Mouse (Mus musculus): Measurements from ENCODE around the gene Mrpl45.
A peak's percentile ranks its signal among the peaks of the same experiment; 100 is the strongest.
"Not testable (repeated sequence)": the region's sequence is repeated elsewhere in the genome, so short reads cannot be mapped to it uniquely, and the experiment has no call there.

Mrpl45 gene

DNA sequence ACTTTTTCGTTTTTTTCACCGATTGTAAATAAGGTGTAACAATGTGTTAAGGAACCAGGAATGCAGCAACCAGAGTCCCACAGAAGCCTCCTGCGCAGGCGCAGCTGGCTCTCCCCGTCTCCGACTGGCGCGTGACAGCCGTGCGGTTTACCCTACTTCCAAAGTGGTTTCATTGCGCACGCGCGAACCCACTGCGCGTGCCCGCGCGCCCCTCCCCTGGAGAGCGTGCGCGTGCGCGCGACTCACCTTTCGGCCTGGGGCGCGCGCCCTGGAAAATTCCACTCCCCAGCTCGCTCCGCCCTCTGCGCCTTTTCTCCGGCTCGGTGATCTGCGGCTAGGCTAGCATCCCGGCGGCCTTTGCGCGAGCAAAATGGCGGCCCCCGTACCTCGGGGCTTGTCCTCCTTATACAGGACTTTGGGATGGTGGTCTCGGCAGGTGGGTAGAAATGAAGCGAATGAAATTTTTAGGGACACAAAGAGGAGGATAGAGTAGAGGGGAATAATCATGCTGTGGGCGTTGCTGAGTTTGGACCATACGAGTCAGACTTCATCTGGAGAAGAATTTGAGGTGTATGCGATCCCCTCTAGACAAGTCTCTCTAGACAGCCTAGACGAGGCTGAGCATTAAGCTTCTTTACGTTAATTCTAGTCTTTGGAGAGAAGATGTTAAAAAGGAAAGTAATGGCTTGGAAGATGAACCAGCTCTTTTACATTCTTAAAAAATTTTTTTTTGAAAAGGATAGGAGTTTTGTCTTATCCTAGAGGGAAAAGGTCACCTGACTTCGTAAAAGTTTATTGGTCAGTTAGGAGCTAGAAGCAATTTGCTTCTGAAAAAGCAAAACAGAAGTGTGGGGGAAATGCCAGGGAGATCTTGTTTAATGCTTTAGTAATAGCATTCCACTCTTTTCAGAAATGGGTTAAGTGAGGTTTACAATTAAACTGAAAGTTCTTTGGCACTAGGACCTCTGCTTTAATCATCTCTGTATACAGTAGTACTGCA lies at the start of gene Mrpl45:
Mrpl45 (plus strand) TSS at position 213 of the 1,000 bp plus-strand sequence.
- DNase-seq = peak; percentile 99

DNA sequence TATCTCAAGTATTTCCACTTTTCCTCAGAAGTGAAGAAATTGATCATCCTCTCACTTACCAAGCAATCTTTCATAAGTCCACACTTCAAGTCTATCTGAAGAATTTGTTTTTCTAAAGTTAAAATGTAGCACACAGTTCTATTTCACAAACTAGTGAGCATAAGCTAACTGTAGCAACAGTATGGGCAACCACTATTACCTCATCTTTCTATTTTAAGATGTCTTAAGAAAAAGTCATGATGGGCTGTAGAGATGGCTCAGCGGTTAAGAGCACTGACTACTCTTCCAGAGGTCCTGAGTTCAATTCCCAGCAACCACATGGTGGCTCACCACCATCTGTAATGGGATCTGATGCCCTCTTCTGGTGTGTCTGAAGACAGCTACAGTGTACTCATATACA lies 49.0 kb upstream of the Mrpl45 start:
- DNase-seq = not testable (repeated sequence)

DNA sequence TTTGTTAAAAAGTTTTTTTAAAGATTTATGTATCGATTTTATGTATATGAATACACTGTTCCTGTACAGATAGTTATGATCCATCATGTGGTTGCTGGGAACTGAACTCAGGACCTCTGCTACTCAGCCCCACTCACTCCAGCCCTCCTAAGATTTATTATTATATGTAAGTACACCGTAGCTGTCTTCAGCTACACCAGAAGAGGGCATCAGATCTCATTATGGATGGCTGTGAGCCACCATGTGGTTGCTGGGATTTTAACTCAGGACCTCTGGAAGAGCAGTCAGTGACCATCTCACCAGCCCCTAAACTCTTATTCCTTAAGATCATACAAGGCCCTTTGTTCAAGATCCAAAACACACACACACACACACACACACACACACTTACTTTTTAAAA lies 45.5 kb upstream of the Mrpl45 start:
- DNase-seq = not testable (repeated sequence)

DNA sequence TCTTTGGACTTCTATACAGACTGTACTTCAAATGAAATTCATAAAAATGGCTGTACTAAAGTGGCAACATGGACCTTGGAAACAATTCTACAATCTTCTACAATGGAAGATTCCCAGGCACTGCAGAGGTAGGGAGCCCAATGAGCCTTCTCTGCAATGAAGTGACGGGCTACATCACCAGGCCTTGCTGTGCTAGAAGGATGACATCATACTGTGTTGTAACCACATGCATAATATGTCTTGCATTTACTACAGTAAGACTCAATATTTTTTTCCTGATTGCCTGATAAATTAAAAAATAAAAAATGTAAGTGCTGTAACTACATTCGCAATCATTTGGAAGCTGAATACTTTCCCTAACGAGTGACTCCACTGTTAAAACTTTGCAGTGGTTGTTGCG lies 42.7 kb upstream of the Mrpl45 start:
- no peak for DNase-seq

DNA sequence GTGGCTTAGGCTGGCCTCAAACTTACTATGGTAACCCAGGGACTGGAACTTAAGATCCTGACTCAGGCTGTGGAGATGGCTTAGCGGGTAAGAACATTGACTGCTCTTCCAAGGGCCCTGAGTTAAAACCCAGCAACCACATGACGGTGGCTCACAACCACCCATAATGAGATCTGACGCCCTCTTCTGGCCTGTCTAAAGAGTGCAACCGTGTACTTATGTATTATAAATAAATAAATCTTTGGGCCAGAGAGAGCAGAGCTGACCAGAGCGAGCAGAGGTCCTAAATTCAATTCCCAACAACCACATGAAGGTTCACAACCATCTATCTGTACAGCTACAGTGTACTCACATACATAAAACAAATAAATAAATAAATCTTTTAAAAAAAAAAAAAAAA lies 41.9 kb upstream of the Mrpl45 start:
- no peak for DNase-seq

DNA sequence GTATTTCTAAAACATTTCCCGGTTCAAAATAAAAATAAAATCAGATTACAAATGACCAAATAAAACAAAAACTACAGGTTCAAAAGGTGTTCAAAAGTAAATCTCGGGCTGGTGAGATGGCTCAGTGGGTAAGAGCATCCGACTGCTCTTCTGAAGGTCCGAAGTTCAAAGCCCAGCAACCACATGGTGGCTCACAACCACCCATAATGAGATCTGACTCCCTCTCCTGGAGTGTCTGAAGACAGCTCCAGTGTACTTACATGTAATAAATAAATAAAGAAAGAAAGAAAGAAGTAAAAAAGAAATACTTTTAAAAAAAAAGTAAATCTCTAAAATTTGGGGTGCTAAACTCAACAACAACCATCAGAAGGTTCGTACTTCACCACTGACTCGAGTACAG lies 40.6 kb upstream of the Mrpl45 start:
- not testable (repeated sequence) for DNase-seq

DNA sequence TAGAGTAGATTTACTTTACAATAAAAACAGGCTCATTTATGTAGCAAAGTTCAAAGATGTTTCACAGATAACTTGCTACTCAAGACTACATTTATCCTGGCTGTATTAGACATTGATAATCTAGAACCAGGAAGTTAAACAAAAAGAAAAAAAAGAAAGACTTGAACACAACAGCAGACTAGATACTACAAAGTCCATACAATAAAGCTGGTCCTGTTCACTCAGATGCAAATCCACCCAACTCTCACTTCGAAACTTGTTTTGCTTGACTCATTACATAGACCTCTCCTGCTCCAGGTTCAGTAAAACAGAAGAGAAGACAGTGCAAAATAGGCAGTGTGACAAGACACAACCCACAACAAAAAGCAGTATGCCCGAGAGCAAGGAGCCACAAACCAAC lies 40.2 kb upstream of the Mrpl45 start:
- DNase-seq = no peak

DNA sequence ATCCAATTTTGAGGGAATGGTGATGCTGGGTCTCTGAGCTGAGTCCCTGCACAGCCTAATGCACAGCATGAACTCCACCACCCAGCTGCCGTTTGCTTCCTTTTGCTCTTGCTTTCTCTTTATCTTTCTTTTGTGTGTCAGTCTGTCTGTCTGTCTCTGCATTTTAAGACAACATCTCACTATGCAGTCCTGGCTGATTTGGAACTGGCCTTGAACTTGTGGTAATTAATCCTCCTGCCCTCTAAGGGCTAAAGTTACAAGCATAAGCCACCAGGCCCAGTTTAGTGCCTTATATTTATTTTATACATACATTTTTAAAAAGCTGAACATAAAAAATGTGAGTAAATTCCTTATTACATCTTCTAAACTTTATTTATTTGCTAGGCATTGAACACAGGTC lies 39.5 kb upstream of the Mrpl45 start:
- no peak for DNase-seq

DNA sequence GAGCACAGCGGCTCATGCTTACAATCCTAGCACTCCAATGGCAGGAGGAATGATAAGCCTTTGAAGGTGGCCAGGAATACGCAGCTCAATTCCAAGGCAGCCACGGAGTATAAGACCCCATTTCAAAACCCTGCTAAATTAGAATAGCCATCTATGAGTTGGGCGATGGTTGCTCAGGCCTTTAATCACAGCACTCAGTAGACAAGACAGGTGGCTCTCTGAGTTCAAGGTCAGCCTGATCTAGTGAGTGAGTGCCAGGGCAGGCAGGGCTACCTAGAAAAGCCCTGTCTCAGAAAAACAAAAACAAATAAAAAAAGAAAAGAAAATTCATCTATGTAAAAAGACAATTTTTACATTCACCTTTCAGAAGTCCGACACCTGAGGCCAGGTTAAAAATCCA lies 38.4 kb upstream of the Mrpl45 start:
- no peak for DNase-seq

DNA sequence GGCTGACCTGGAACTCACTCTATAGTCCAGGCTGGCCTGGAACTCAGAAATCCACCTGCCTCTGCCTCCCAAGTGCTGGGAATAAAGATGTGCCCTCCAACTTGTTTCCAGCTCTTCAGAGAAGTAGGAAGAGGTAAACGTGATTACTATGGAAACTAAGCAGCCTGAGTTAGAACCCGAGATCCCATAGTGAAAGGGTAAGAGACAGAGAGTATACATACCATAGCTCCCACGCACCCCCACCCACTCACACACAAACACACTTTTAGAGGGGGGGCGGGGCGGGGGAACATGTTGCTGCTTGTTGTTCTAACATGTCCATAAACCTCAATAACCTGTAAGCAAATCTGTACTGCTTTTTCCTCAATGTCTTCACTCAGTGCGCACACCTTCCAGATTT lies 37.1 kb upstream of the Mrpl45 start:
- DNase-seq = no peak

DNA sequence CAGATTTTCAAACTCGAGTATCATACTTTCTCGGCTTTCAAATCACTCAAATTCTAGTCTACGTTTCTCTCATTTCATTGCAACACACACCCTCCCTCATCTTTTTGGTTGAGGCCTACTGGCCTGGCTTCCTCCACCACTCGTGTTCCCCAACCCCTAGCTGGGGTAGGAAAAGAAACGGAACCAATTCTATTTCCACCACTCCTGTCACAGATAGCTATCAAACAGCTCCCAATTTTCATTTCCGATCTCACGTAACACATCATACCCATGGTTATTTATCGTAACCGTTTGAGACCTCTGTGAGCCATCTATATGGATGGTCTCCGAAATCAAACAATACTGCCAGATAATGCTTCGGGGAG lies 36.5 kb upstream of the Mrpl45 start:
- DNase-seq = peak in 1 of 2 experiments; percentile 7

DNA sequence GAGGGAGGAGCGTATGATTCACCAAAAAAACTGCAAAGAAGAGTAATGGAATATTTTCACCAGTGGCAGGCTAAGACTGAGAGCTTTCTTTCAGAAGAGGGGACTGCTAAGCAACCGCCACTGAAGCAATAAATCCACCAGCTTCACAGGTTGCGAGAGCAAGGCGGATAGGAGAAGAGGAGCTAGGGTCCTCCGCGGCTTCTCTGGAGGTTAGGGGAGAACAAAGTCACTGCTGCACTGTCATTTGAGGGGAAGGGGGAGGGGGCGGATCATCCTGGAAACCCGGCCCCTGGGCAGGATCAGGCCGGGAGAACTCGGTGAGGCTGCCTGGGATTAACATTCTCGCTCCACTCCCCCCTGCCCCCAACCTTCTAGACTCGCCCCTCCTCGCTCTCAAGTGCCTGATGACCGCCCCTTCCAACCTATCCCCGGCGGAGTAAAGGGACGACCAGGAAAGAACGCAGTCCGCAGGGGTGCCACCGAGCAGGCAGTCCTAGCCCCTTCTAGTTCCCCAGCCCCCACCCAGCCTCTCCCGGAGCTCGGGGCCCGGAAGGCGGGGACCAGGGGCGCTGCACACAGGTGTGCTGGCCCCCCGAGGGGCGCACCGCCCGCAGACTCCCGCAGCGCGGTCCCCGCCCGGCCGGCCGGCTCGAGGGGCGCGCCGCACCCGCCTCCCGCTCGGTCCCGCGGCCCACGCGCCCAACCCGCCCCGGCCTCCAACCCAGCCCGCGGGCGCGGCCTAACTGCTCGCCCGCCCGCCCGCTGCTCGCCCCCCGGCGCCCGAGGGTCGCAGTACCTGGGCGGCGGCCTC lies 35.9 kb upstream of the Mrpl45 start:
- peak; percentile 69 to 77 for DNase-seq

DNA sequence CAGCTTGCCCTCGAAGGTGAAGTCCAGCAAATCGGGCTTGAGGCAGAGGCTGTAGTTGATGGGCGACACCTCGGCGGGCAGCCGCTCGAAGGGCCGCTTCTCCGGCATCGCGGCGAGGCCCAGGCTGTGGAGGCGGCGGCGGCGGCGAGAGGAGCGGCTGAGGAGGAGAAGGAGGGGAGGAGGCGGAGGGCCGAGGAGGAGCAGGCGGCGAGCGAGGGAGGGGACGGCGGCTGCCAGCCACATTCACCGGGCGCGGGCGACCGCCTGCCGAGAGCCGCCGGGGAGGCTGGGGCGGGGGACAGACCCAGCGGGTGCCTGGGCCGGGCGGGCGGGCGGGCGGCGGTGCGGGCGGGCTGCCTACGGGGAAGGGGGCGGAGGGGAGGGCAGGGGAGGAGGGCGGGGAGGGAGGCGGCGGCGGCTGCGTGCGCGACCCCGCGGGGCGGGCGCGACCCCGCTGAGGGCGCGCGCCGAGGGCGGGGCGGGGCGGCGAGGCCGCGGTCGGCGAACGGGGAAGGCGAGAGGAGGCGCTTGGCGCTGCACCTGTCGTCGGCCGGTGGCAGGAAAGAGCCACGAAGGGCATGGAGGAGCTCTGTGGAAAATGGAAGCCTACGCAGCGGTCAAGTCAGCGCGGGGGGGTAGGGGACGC lies 35.2 kb upstream of the Mrpl45 start, which contains the start of gene Npepps:
Npepps (minus strand) TSS at position 423 of the 646 bp plus-strand sequence.
- DNase-seq = peak; percentile 81 to 87

DNA sequence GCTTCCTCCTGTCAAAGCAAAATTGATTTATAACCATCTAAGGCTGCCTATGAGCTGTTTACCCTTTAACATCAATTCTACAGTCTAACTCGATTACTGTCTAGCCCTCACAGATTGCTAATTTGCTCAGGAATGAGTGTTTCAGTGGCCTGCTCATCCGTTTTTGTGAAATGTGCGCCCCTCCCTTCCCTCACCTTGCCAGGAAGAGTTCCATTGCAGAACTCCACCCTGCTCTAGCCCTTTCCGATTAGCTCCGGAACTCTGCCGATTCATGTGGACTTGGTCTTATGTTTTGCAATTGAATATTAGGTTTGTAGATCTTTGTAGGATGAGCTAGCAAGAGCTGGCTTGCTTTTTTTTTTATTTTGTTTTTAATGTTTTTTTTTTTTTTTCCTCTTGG lies 33.3 kb upstream of the Mrpl45 start:
- DNase-seq = no peak

DNA sequence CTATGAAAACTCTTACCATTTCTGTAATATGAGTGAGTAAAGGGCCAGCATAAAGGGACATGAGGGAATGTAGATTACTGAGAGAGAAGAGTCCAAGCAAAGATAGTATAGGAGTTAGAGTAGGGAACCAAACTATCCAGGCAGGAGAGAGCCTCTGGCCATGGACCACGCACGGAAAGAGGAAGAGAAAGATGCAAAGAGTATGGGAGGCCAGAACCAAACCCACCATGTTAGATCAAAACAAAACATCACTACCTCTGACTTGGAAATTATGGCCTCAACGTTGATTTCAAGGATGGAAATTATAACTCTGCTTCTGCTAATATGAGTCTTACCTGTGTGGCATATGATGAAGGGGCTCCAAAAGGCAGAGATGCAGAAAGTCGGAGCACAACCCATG lies 30.7 kb upstream of the Mrpl45 start:
- no peak for DNase-seq

DNA sequence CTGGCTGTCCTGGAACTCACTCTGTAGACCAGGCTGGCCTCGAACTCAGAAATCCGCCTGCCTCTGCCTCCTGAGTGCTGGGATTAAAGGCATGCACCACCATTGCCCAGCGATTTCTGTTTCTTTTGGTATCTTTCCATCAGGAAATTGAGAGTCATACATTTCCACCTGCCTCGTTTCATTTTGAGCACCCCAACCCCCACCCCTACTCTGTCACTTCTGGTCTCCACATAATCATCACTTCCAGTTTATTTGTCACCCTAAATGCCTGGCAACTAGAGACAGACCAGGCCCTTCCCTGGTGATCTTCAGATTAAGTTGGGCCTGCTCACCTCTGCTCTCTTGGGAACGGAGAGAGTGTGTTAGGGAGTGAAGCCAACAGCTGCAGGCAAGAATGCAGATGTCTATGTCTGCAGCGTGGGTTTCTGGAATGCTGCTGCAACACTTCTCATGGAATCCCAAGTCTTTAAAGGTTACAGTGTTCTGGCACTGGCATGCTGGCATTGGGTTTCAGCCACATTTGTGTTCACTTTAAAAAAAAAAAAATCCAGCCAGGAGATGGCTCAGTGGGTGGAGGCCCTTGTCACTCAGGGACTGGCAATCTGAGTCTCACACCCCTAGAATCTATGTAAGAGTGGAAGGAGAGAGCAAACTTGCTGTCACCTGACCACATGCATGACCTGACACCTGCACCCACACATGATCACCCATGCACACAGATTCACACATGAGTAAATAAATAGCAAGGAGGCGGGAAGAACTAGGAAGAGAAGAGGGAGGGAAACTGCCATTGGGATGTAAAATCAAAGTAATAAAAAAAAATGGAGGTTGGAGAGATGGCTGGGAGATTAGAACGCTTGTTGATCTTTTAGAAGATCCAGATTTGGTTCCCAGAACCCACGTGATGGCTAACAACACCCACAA lies 29.4 kb upstream of the Mrpl45 start:
- no peak for DNase-seq

DNA sequence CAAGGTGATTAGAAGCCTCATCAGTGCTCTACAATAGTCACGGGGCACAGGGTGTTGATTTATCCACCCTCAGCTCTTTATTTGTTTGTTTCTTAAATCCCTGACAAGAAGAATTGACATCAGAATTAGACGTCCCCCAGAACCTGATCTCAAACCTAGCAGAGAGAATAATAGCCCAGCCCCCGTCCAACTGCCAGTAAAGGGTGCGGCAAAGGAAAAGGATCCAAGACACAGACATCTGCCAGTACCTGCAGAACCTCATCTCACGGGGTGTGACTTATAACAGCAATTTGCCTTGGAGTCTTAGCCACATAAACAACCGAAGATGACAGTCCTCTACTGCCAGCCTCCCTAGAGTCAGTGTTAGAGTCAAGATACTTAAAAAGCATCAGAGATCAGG lies 28.5 kb upstream of the Mrpl45 start:
- no peak for DNase-seq

DNA sequence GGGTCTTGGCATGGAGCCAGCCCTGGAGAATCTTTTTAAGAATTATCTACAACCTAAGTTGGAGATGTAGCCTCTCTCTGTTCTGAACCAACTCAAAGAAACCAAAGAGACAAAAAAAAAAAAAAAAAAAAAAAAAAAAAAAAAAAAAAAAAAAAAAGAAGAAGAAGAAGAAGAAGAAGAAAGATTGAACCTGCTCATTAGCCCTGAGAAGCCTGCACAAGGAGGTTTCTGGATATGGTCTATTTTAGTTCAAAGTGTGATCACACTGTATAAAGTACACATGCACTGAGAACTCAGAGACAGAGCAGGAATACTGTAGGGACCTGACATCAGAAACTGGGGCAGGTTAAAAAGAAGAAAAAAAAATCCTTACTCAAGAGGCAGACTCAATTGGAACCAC lies 27.9 kb upstream of the Mrpl45 start:
- DNase-seq = no peak

DNA sequence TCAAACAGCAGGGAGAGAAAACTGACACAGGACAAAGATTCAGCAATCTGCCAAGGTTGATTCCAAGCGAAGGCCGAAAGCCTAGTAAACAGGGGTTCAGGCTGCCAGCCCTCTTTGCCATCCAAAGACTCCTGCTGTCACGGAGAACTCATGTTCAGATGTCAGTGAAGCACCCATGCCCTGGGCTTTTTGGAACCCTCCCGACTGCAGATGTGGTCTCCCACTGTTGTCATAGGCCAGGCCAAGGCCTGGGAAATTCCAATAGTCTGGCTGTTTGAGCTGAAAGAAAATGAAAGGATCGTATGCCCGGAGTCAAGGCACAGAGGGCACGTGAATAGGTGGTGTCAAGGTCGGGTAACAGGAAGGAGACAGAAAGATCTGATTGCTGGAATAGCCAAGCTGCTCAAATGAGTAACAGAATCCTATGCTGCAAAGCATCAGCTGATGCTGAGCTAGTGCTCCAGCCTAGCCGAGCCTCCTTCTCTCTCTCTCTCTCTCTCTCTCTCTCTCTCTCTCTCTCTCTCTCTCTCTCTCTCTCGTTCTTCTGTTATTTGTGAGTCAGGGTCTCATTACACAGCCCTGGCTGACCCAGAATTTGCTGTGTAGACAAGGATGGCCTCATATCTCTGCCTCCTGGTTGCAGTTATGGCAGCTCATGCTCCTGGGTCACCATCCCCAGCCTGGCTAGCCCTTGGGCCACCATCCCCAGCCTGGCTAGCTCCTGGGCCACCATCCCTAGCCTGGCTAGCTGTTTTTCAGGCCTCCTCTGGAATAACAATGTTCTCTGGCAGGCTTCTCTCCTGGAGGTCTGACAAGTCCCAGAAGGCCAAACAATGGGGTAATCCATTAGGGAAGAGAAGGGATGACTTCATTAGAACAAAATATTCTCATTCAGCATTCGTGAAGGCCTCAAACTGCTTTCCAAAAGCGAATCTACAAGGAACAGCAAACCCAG lies 26.0 kb upstream of the Mrpl45 start:
- no peak for DNase-seq

DNA sequence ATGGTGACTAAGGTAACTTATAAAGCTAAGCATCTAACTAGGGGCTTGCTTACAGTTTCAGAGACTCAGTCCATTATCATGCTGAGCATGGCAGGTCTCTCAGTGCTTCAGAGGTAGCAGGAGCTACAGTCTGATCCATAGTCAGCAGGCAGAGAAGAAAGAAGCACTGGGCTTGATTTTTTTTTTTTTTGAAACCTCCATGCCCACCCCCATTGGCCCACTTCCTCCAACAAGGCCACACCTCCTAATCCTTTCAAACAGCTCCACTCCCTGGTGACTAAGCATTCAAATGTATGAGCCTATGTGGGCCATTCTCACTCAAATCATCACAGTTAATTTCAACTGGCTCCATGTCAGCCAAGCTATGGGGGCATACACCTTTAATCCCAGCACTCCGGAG lies 22.8 kb upstream of the Mrpl45 start:
- DNase-seq = no peak

DNA sequence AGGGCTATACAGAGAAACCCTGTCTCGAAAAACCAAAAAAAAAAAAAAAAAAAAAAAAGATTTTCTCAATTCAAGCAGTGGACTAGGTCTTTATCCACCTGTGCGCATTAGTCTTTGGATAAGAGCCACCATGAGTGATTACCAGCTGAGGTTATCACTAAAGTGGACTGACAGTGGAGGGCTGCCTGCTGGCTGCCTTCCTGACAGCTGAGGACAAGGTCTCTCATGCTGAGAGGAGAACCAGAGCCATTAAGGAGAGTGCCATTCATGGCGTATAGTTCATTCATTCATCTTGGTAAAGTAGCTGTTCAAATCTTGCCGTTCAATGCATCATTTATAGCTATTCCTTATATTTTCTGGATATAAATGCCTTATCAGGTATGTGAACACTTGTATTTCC lies 19.0 kb upstream of the Mrpl45 start:
- no peak for DNase-seq

Data from lung, postnatal 4 days (tissue).